Mouse (Mus musculus): ENCODE results near the gene Rhoq.

Rhoq gene

GRCm38 (mm10) chr17:86988601-86989184 lies 25.8 kb downstream of the Rhoq start:
- in situ Hi-C loops (cut with MboI, MseI), result loop anchor here (5.0 kb wide), 1 partner anchor 71 kb away; the partner anchor contains the start of gene Tmem247

GRCm38 (mm10) chr17:86991306-86991705 lies 28.4 kb downstream of the Rhoq start:
- in situ Hi-C loops (cut with MboI, MseI), result no loop called here

- in situ Hi-C loops (cut with MboI, MseI), result no loop called here
These were observed 34.4 kb downstream of the Rhoq start for GRCm38 (mm10) chr17:86997323-86997722.

GRCm38 (mm10) chr17:87008950-87009349 lies 46.1 kb downstream of the Rhoq start:
- in situ Hi-C loops (cut with MboI, MseI), result loop anchor here (5.0 kb wide), 1 partner anchor 37 kb away; no protein-coding TSS in a partner anchor

DNA sequence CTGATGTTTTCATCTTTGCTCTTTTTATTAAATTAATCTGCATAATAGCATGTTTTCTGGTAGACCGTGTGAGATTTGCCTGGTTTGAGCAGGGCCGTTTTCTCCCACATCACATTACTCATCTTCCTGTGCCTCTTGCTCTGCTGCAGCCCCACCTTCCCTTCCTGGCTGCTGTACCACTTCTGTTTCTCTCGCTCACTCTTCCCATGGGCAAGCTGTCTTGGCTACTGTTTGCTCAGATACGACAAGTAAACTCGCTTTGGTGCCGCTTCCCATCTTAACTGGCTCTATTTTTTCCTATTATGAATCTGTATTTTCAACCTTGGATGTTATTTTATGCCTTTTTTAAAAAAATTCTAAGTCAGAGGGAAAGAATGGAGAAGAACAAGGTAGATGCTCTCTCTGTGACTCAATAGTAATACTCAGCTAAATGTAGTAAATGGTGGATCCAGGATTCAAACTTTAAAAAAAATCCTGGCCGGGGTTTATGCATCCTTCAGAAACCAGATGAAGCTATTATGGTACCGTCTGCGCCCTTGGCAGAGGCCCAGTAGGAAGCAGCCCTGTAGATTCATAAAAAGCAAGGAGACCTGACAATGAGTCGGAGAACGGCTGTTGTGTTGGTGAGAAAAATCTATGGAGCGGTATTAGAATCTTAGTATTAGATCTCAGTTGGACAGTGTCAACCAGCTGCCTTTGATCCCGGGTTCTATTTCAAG lies 48.6 kb downstream of the Rhoq start:
- in situ Hi-C loops (cut with MboI, MseI), result no loop called here

GRCm38 (mm10) chr17:87019692-87020091 lies 56.8 kb downstream of the Rhoq start:
- in situ Hi-C loops (cut with MboI, MseI), result no loop called here

GRCm38 (mm10) chr17:87024491-87025242 lies 61.8 kb downstream of the Rhoq start:
- in situ Hi-C loops (cut with MboI, MseI), result no loop called here

DNA sequence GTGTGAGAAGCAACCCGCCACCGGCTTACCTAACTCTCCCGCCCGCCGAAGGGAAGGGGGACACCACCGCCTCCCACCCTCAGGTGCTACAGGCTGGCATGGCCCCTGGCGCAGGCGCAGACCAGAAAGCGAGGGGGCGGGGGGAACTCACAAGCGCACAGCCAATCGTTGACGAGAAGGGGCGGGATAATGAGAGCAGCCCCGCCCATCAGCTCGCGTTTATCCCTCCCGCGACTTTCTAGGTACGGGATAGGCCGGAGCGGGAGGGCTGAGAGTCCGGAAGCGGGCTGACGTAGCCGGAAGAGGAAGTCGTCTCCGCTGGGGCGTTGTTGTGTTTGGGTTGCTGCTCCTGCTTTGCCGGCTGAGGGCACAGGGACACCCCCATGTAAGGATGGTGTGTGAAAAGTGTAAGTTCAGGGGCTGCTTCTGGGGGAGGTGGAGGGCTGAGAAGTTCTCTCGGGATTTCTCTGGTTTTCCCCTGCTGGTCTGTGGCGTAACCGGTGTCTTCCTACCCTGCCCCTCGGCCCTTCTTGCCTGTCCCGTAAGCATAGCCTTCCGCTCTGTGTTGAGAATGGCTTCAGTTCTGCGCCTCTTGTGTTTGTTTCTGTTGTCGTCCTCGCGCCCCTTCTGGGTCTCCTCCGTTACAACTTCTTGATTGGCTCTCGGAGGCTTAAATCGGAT lies 62.5 kb downstream of the Rhoq start, which contains the start of the genes Pigf and Cript:
TSS of gene Pigf (minus strand) at position 138 of the 681 bp plus-strand sequence.
TSS of gene Cript (plus strand) at position 282 of the 681 bp plus-strand sequence.
- in situ Hi-C loops (cut with MboI, MseI), result no loop called here

DNA sequence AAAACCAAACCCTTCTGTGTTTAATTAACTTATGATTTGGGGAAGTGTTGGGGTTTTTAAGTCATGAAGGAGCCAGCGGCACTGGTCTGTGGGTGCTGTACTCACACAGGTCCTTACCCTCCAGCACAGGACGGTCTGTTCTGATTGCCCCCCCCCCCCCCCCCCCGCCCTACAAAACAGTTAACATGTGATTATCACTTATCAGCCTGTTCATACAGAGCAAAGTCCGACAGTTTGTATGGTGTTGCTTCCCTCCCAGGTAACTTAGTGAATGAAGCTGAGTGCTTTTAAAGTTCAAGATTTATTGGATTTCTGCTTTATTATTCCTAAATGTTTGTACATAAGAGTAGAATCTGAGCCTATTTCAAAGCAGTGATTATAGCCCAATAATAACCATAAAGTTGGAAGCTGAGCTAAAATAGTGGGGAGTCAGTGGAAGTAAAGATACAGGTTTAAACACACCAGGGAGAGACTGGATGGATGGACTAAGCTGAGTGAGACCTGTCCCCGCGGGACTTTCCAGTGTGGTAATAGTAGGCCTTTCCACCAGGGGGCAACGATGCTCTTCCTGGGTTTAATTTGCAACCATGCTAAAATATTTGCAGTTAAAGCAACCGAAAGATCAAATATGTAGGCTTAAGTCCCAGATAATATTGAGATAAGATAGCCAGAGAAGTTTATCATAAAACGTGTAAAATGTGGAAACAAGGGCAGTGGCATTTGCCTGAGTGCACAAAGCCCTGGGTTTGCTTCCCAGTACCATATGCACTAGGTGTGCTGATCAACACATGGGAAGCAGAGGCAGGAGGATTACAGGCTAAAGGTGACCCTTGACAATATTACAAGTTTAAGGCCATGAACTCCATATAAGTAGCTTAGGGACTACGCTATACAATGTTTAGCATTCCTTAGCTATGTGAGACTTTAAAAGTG lies 73.5 kb downstream of the Rhoq start:
- in situ Hi-C loops (cut with MboI, MseI), result no loop called here

DNA sequence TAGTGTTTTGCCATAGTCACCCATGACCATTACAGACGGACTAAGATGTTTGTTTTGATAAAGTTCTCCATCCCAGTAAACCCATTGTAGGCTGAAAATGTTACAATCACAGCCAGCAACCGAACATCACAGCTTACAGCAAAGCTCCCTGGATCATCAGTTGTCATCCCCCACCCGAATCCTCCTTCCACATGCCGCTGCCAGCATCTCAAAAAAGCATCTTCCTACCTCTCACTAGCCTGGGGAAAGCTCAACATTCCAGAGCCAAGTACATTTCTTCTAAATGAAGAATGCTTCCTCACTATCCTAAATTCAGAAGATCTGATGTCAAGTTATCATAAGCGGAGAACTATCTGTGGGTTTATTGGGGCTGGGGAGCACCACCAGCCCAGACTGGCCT lies 75.6 kb downstream of the Rhoq start:
- in situ Hi-C loops (cut with MboI, MseI), result no loop called here

GRCm38 (mm10) chr17:87041739-87042138 lies 78.9 kb downstream of the Rhoq start:
- in situ Hi-C loops (cut with MboI, MseI), result loop anchor here (5.0 kb wide), 2 partner anchors 66 to 119 kb away; partner anchors contain the start of gene Socs5

- in situ Hi-C loops (cut with MboI, MseI), result loop anchor here (5.0 kb wide), 2 partner anchors 63 to 122 kb away; partner anchors contain the start of gene Socs5
These were observed 81.5 kb downstream of the Rhoq start for GRCm38 (mm10) chr17:87044364-87044763.

GRCm38 (mm10) chr17:87044796-87045195 lies 81.9 kb downstream of the Rhoq start:
- in situ Hi-C loops (cut with MboI, MseI), result loop anchor here (5.0 kb wide), 2 partner anchors 63 to 122 kb away; partner anchors contain the start of gene Socs5
